Mouse (Mus musculus) G1E (cell line): ENCODE measurements around the gene 9930104L06Rik.

Experiments used
- CTCF ChIP-seq: IDR thresholded peaks from 2 replicates; pipeline ENCODE4 v1.5.1; 2012; ENCODE audit warnings: low read depth, low read length, inconsistent platforms, mixed read lengths
- GATA1 ChIP-seq: IDR thresholded peaks from 2 replicates; pipeline ENCODE4 v1.6.1; 2012; ENCODE audit warnings: borderline replicate concordance, low read length, inconsistent platforms, mixed read lengths
- POLR2AphosphoS5 ChIP-seq: IDR thresholded peaks from 2 replicates; pipeline ENCODE4 v1.6.1; 2012; ENCODE audit warnings: low read depth, low read length, inconsistent platforms; ENCODE audit not compliant: insufficient replicate concordance
- TAL1 ChIP-seq: conservative IDR thresholded peaks from 2 replicates; pipeline ENCODE4 v1.6.1; 2012; ENCODE audit warnings: low read depth, low read length, inconsistent platforms, mixed read lengths

GRCm38 (mm10) chr4:124986739-124987710, 50.2 kb downstream of the 9930104L06Rik start:
- TF ChIP-seq CTCF = no peak
- TF ChIP-seq TAL1 = no peak
- no peak for TF ChIP-seq GATA1
- no peak for TF ChIP-seq POLR2AphosphoS5
